Mouse (Mus musculus) ES-E14 (cell line): ENCODE measurements around the gene Cbarp.

Experiments
- HCFC1 ChIP-seq: IDR thresholded peaks from 2 replicates; pipeline ENCODE4 v1.6.1; 2012; ENCODE audit warnings: low read length, inconsistent platforms, borderline replicate concordance; ENCODE audit not compliant: insufficient read depth
- ZC3H11A ChIP-seq: IDR thresholded peaks from 2 replicates; pipeline ENCODE4 v1.6.1; 2012; ENCODE audit warnings: low read depth, mild to moderate bottlenecking, inconsistent platforms, low read length, borderline replicate concordance

- TF ChIP-seq ZC3H11A (no peak), HCFC1 (0 out of 2 replicates have a peak, but pooled peaks have one; percentile 27)
Measured at GRCm38 (mm10) chr10:80172527-80173292, 32.1 kb upstream of the Cbarp start, which contains the start of gene 1600002K03Rik.
